Mouse (Mus musculus) brain, embryonic 14.5 days (tissue): ENCODE measurements around the gene Fbxl20. TPM values are rescaled to one million over a fixed set of nuclear protein-coding genes. Genes with fewer than 3 reads are reported as not detected.

Experiments used
- DNase-seq: peaks from one replicate; pipeline ENCODE4 v3.0.0-alpha.2; 2011; ENCODE audit warnings: low read depth
- CTCF ChIP-seq: fragments of 200-500 bp; IDR thresholded peaks from 2 replicates; pipeline ENCODE4 v1.5.1; 2012; ENCODE audit warnings: inconsistent platforms, mild to moderate bottlenecking, moderate library complexity, borderline replicate concordance; ENCODE audit not compliant: insufficient read depth, insufficient read length; ENCODE audit errors: extremely low read depth
- POLR2A ChIP-seq: fragments of 200-500 bp; IDR thresholded peaks from 2 replicates; pipeline ENCODE4 v1.6.1; 2012; ENCODE audit warnings: mild to moderate bottlenecking, inconsistent platforms, borderline replicate concordance; ENCODE audit not compliant: poor library complexity, insufficient read depth, insufficient read length, severe bottlenecking; ENCODE audit errors: extremely low read depth
- polyA plus RNA-seq: library from polyadenylated mRNA; depleted of rRNA; stranded (reverse); fragments of >200 nt; gene quantifications from 2 replicates; pipeline ENCODE4 v1.2.3, GENCODE M21; 2012

Gene Fbxl20
- polyA plus RNA-seq, 1 experiment: 28.3 TPM

GRCm38 (mm10) chr11:98077086-98077485, 73.1 kb downstream of the Fbxl20 start:
- DNase-seq: no peak
- TF ChIP-seq CTCF: no peak
- TF ChIP-seq POLR2A: no peak

- TF ChIP-seq CTCF: peak; percentile 88
- TF ChIP-seq POLR2A: no peak
- peak; percentile 92 for DNase-seq
Observed at GRCm38 (mm10) chr11:98075195-98075808, 74.9 kb downstream of the Fbxl20 start.

- no peak for TF ChIP-seq POLR2A
- TF ChIP-seq CTCF: no peak
- no peak for DNase-seq
Observed at GRCm38 (mm10) chr11:98073442-98073841, 76.8 kb downstream of the Fbxl20 start.

- no peak for DNase-seq
- TF ChIP-seq POLR2A (no peak), CTCF (no peak)
Observed at GRCm38 (mm10) chr11:98067255-98067654, 82.9 kb downstream of the Fbxl20 start.

- no peak for DNase-seq
- TF ChIP-seq POLR2A (no peak), CTCF (no peak)
Observed at GRCm38 (mm10) chr11:98066201-98066600, 84.0 kb downstream of the Fbxl20 start.

- DNase-seq: peak; percentile 78
- no peak for TF ChIP-seq CTCF
- TF ChIP-seq POLR2A: no peak
Observed at GRCm38 (mm10) chr11:98061904-98062562, 88.2 kb downstream of the Fbxl20 start.

- DNase-seq: no peak
Observed at GRCm38 (mm10) chr11:98061441-98061840, 88.8 kb downstream of the Fbxl20 start.

GRCm38 (mm10) chr11:98060104-98060692, 90.0 kb downstream of the Fbxl20 start:
- no peak for TF ChIP-seq CTCF
- no peak for TF ChIP-seq POLR2A
- no peak for DNase-seq

More at GRCm38 (mm10) chr11:98061441-98061840, 88.8 kb downstream of the Fbxl20 start:
- TF ChIP-seq POLR2A: no peak
- no peak for TF ChIP-seq CTCF

- TF ChIP-seq CTCF (no peak), POLR2A (no peak)
- peak; percentile 22 for DNase-seq
Observed at GRCm38 (mm10) chr11:98059662-98060061, 90.5 kb downstream of the Fbxl20 start.

- peak; percentile 22 for DNase-seq
- TF ChIP-seq POLR2A: no peak
- no peak for TF ChIP-seq CTCF
Observed at GRCm38 (mm10) chr11:98057998-98058397, 92.2 kb downstream of the Fbxl20 start.

GRCm38 (mm10) chr11:98057466-98057865, 92.7 kb downstream of the Fbxl20 start:
- TF ChIP-seq CTCF: no peak
- TF ChIP-seq POLR2A: no peak

More at GRCm38 (mm10) chr11:98057466-98057865, 92.7 kb downstream of the Fbxl20 start:
- DNase-seq: no peak
